Mouse (Mus musculus) olfactory bulb, adult 2 months (tissue): Measurements from ENCODE around the gene Trub1.

Experiments used
- CTCF ChIP-seq: fragments of 200-500 bp; IDR thresholded peaks from 2 replicates; pipeline ENCODE4 v1.5.1; 2012; ENCODE audit warnings: low read depth, mild to moderate bottlenecking, low read length, moderate library complexity; ENCODE audit not compliant: insufficient read depth
- POLR2A ChIP-seq: fragments of 200-500 bp; IDR thresholded peaks from 2 replicates; pipeline ENCODE4 v1.6.1; 2012; ENCODE audit warnings: mild to moderate bottlenecking, low read depth, low read length, moderate library complexity; ENCODE audit not compliant: insufficient read depth

- no peak for TF ChIP-seq CTCF
- no peak for TF ChIP-seq POLR2A
These were observed 15.7 kb upstream of the Trub1 start for GRCm38 (mm10) chr19:57437042-57437441.
